Mouse (Mus musculus) embryonic facial prominence, embryonic 11.5 days (tissue): ENCODE data around the gene Sac3d1. TPM values are rescaled to one million over a fixed set of nuclear protein-coding genes. Genes with fewer than 3 reads are reported as not detected.
A peak's percentile ranks its signal among the peaks of the same experiment; 100 is the strongest.

Source experiments
- ATAC-seq: fragments of 200-750 bp; cut with Nextera tagmentation; replicated peaks from 2 replicates; pipeline ENCODE4 v1.8.0; 2017; ENCODE audit warnings: low read depth; ENCODE audit not compliant: insufficient number of reproducible peaks, low FRiP score, low TSS enrichment
- DNase-seq: peaks from one replicate; pipeline ENCODE4 v3.0.0-alpha.2; 2015; ENCODE audit warnings: low spot score
- H3K27ac ChIP-seq: fragments of 300-500 bp; sonication (generic); replicated peaks from 2 replicates; pipeline ENCODE4 v1.5.1; 2014; ENCODE audit warnings: mild to moderate bottlenecking, low read depth, low read length, control low read depth
- H3K27me3 ChIP-seq: fragments of 300-500 bp; sonication (generic); 2 replicates; pipeline ENCODE4 v1.6.1; 2014; ENCODE audit warnings: mild to moderate bottlenecking, low read length, moderate library complexity, mixed read lengths; ENCODE audit not compliant: control insufficient read depth, insufficient read depth
- H3K36me3 ChIP-seq: fragments of 300-500 bp; sonication (generic); replicated peaks from 2 replicates; pipeline ENCODE4 v1.6.1; 2014; ENCODE audit warnings: low read depth, mild to moderate bottlenecking, low read length, moderate library complexity, mixed read lengths; ENCODE audit not compliant: control insufficient read depth, insufficient read depth
- H3K4me1 ChIP-seq: fragments of 300-500 bp; sonication (generic); 2 replicates; pipeline ENCODE4 v1.6.1; 2014; ENCODE audit warnings: low read length, mixed read lengths; ENCODE audit not compliant: control insufficient read depth, insufficient read depth
- H3K4me2 ChIP-seq: fragments of 300-500 bp; sonication (generic); 2 replicates; pipeline ENCODE4 v1.6.1; 2014; ENCODE audit warnings: low read depth, mild to moderate bottlenecking, control low read depth, low read length, moderate library complexity
- H3K4me3 ChIP-seq: fragments of 300-500 bp; sonication (generic); 2 replicates; pipeline ENCODE4 v1.5.1; 2014; ENCODE audit warnings: low read depth, low read length, control low read depth
- H3K9ac ChIP-seq: fragments of 300-500 bp; sonication (generic); replicated peaks from 2 replicates; pipeline ENCODE4 v1.6.1; 2014; ENCODE audit warnings: mild to moderate bottlenecking, control low read depth, low read length
- H3K9me3 ChIP-seq: fragments of 300-500 bp; sonication (generic); replicated peaks from 2 replicates; pipeline ENCODE4 v1.6.1; 2016; ENCODE audit warnings: mild to moderate bottlenecking, low read length, inconsistent platforms, mixed read lengths; ENCODE audit not compliant: control insufficient read depth
- WGBS: fragments of 180-500 bp; shearing (Covaris S2); extraction: QIAGEN DNeasy Blood & Tissue Kit; methylation state at CpG from one replicate; pipeline ENCODE4 v1.1.7; 2014; 5-methylcytosine and 5-hydroxymethylcytosine counted together
- polyA plus RNA-seq: library from polyadenylated mRNA; unstranded; fragments of >200 nt; fragmentation: Nextera tagmentation; extraction: Ambion mirVana; gene quantifications from 2 replicates; pipeline ENCODE4 v1.2.1, GENCODE M21; 2014

The Sac3d1 gene
- polyA plus RNA-seq, 1 experiment from 2014 or later: 60.7 TPM

DNA sequence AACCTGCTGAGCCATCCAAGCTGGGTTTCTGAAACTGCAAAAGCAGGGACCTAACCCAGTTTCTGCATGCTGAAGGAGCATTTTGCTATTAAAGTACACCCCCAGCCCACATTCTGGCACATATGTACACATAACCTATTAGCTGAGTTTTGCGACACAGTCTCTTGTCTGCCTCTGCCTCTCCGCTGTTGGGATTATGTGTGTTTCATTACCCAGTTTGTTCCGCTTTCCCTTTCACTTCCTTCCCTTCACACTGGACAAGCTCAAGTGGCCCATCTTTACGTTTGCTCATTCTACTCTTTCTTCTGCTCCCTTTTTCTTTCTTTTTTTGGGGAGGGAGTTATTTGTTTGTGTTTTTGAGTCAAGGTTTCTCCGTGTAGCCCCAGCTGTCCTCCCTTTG lies 44.6 kb downstream of the Sac3d1 start:
- WGBS: 91% methylated on average over 5 of the region's 5 CpGs
- Histone ChIP-seq H3K27ac (no peak overlapping the region), H3K9ac (no peak overlapping the region), H3K4me3 (no peak overlapping the region), H3K9me3 (no peaks in the 10 kb centered on the region), H3K27me3 (no peaks in the 10 kb centered on the region), H3K4me1 (no peaks in the 10 kb centered on the region; the same call in 1 of the 2 replicates), H3K36me3 (no peaks in the 10 kb centered on the region; the same call in none of the 2 replicates), H3K4me2 (no peak overlapping the region)
- ATAC-seq (no peak), DNase-seq (no peak)

DNA sequence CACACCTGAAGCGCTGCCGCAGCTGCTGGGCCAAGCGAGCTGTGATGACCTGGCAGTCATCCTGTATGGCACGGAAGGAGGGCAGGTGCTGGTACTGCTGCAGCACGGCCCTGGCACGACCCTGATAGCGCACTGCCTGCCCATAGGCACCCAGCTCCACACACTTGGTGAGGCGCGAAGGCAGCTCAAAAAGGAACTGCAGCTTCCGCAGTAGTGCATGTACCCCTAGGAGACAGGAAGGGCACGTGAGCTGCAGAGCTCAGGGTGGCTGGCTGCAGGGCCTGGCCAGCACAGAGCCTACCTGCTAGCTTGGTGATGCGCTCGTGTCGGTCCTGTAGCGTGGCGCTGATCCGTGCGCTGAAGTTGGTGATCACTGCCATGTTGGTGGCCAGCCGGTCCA lies 47.2 kb downstream of the Sac3d1 start:
- Histone ChIP-seq H3K4me2 (no peak overlapping the region), H3K36me3 (no peaks in the 10 kb centered on the region; the same call in none of the 2 replicates), H3K4me1 (peaks cover 2% of the 10 kb centered on the region), H3K4me3 (no peak overlapping the region), H3K9me3 (no peaks in the 10 kb centered on the region), H3K27me3 (no peaks in the 10 kb centered on the region), H3K9ac (no peak overlapping the region), H3K27ac (no peak overlapping the region)
- no peak for ATAC-seq
- 93% methylated on average over 19 of the region's 19 CpGs for WGBS
- DNase-seq: no peak

DNA sequence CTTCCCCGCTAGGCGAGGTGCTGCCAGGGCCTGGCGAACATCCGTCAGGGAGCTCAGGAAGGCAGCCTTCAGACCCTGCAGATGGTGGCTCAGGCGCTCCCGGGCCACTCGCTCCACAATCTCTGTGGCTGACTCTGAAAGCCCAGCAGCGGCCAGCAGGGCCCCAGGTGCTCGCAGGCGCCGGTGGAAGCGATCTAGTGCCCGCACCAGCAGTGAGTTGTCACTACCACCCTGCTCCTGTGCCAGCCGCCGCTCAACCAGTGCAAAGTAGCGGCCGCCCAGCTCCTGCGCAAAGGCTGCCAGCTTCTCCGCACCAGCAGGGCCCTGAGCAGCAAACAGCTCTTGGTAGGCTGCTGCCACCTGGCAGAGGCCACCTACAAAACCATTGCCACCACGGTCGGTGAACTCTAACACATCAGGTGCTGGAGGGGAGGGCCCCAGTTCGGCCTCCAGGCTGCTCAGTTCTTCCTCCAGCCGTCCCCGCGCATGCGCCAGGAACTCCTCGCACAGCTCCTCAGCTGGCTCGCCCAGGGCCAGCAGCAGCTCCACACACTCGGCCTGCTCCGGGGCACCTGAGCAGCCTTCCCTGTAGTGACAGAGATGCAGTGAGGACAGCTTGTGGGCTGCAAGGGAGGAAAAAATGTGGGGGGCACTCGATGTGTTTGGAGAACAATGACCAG lies 47.7 kb downstream of the Sac3d1 start:
- no peaks in the 10 kb centered on the region; the same call in none of the 2 replicates for H3K36me3 ChIP-seq

DNA sequence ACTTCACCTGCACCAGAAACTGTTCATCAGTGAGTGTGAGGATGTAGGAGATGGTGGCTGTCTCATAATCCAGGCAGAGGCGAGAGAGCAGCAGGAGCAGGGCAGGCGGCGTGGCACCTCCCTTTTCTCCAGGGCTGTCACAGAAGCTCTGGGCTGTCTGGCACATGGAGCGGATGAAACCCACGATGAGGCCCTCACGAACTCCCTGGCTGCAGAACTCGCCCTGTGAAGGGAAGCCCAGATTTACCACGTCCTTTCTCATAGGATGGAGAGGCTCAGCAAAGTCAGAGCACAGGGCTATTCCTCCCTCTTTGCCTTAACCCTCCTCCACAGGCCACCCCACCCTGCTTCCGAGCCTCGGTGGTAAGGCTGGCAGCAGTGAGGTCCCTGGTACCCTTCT lies 48.6 kb downstream of the Sac3d1 start:
- 92% methylated on average over 10 of the region's 10 CpGs for WGBS
- ATAC-seq (no peak), DNase-seq (no peak)
- no peak overlapping the region for H3K4me2 ChIP-seq
- H3K27ac ChIP-seq: no peak overlapping the region
- H3K9me3 ChIP-seq: no peaks in the 10 kb centered on the region
- no peaks in the 10 kb centered on the region for H3K27me3 ChIP-seq
- no peak overlapping the region for H3K9ac ChIP-seq
- no peaks in the 10 kb centered on the region; the same call in none of the 2 replicates for H3K36me3 ChIP-seq
- no peak overlapping the region for H3K4me3 ChIP-seq
- H3K4me1 ChIP-seq: peaks cover 2% of the 10 kb centered on the region

More for the DNA sequence above, 47.7 kb downstream of the Sac3d1 start:
- DNase-seq: no peak
- no peak overlapping the region for H3K4me3 ChIP-seq
- H3K9me3 ChIP-seq: no peaks in the 10 kb centered on the region
- peaks cover 2% of the 10 kb centered on the region for H3K4me1 ChIP-seq
- WGBS: 91% methylated on average over 31 of the region's 31 CpGs
- H3K9ac ChIP-seq: no peak overlapping the region
- H3K27me3 ChIP-seq: no peaks in the 10 kb centered on the region
- no peak for ATAC-seq
- H3K27ac ChIP-seq: no peak overlapping the region
- no peak overlapping the region for H3K4me2 ChIP-seq

DNA sequence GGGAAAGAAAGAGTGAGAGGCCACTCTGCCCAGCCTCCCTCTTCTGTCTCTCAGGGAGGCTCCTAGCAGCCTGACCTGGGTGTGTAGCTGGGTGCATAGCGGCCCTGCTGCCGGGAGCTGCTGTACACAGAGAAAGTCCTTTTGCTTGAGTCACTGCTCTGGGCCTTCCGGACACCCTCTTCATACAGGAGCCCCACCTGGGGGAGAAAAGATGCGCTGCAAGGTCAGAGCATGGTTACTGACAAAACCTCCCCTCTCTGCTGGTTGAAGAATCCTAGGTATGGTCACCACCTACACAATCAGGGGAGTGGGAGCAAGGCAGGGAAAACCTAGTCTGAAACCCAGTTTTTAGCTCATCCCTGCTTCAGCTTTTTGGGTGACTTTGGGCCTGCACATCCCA lies 49.5 kb downstream of the Sac3d1 start:
- 82% methylated on average over 4 of the region's 4 CpGs for WGBS
- Histone ChIP-seq H3K27me3 (no peaks in the 10 kb centered on the region), H3K4me1 (peaks cover 2% of the 10 kb centered on the region), H3K36me3 (no peaks in the 10 kb centered on the region; the same call in none of the 2 replicates), H3K27ac (no peak overlapping the region), H3K9ac (no peak overlapping the region), H3K4me3 (no peak overlapping the region), H3K9me3 (no peaks in the 10 kb centered on the region), H3K4me2 (no peak overlapping the region)
- ATAC-seq (no peak), DNase-seq (no peak)

DNA sequence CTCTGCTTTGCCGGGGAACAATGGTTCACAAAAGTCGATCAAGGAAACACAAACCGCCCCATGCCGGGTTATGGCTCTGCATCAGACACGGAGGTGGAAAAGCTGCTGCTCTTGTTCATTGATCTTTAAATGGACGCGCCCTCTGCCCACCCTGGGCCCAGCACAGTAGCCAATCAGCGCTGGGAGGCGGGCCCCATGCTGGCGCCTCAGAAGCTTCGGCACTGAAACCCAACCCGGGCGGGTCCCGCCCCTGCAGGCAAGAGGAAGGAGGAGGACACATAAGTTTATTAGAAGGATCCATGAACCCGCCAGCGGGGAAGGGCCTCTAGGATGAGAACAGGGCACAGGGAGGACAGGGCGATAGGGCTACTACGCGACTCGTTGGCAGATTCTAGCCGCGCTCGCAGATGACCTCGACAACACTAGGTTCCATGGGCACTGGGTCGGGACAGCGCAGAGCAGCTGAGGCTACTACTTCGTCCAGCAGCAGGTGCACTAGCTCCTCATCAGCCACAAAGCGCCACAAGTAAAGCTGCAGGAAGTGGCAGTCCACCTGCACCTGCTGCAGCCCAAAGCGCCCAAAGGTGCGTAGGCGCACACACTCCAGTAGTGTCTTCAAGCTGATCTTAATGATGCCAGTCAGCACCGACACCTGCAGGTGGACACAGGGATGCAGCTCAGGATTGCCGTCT lies 50.6 kb downstream of the Sac3d1 start, which contains the start of gene Tm7sf2:
Gene Tm7sf2, minus strand, starts transcription at position 650 of the 692 bp plus-strand sequence.
- peak; percentile 92 for ATAC-seq
- H3K4me3 ChIP-seq: peak within 1 kb of the TSS; percentile 47
- peak within 1 kb of the TSS; percentile 86 for H3K4me2 ChIP-seq
- no peaks in the 10 kb centered on the region; the same call in none of the 2 replicates for H3K36me3 ChIP-seq
- peak; percentile 93 for DNase-seq
- WGBS: 9% methylated on average over 33 of the region's 33 CpGs
- peaks cover 2% of the 10 kb centered on the region for H3K4me1 ChIP-seq
- peak within 1 kb of the TSS; percentile 61 for H3K9ac ChIP-seq
- H3K27me3 ChIP-seq: no peaks in the 10 kb centered on the region
- no peaks in the 10 kb centered on the region for H3K9me3 ChIP-seq
- H3K27ac ChIP-seq: peak within 1 kb of the TSS; percentile 52; the same call in 1 of the 2 replicates

DNA sequence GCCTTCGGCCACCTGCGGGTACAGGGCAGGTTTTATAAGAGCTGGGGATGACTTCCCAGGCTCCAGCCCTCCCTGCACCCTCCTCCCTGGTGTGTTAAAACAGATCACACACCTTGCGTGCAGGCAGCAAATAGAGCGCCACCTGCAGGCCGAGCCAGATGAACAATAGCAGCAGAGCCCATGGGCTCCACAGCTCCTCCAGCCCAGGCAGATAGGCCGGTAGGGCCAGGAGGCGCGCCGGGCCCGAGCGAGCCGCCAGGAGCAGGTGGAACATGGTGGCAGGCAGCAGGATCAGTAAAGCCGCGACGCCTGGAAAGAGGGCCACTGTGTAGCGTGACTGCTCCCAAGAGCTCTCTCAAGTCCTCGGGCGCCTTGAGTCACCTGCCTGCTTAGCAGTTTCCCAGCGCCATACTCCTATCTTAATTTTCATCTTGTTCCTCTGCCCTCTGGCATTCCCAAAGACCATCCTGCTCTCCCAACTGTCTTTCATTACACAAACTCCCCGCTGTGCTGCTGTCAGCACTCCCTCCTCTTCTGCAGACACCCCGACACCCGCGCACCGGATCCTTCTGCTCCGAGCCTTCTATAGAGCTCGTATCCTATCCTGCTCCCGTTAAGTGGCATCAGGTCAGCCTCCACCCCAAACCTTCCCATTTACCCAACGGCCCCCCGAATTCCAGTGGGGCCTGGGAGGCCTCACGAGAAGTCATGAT lies 51.3 kb downstream of the Sac3d1 start:
- Histone ChIP-seq H3K36me3 (no peaks in the 10 kb centered on the region; the same call in none of the 2 replicates), H3K27me3 (no peaks in the 10 kb centered on the region)
- WGBS: under 1% methylated on average over 29 of the region's 30 CpGs

More for the DNA sequence above, 51.3 kb downstream of the Sac3d1 start:
- DNase-seq (peak; percentile 88), ATAC-seq (peak; percentile 57)
- peak overlapping the region; percentile 61 for H3K9ac ChIP-seq
- H3K4me1 ChIP-seq: peaks cover 6% of the 10 kb centered on the region
- H3K9me3 ChIP-seq: no peaks in the 10 kb centered on the region
- peak overlapping the region; percentile 52; the same call in 1 of the 2 replicates for H3K27ac ChIP-seq
- peak overlapping the region; percentile 86 for H3K4me2 ChIP-seq
- H3K4me3 ChIP-seq: peak overlapping the region; percentile 47
